ENCODE assay signal across 9 mouse cellular contexts in genomic region chr7:70624031-70624726, GRCm38 (mm10).
DNase-seq lines count a peak whose midpoint lies in the region; ATAC-seq lines count a peak whose summit lies in the region.
"Had no signal": no experiment of that assay in that cellular context is flagged by ENCODE, and none has a peak within 500 bp of the region (broad histone marks: within the 10 kb centered on the region; RNA-seq: fewer than 3 reads in every experiment).

No protein-coding gene starts in this region.

- H3K4me1 ChIP-seq in intestine, embryonic 14.5 days (replicated peaks; ENCODE audit: control insufficient read depth, insufficient read depth, low read length) = peaks cover 23% of the 10 kb centered on the region
- peaks cover 22% of the 10 kb centered on the region for H3K4me1 ChIP-seq in liver, embryonic 12.5 days
- peaks cover 25% of the 10 kb centered on the region for H3K4me1 ChIP-seq in neural tube, embryonic 12.5 days

- DNase-seq in cerebellum, postnatal 25 days = peak; percentile 36 to 67
- no peak for DNase-seq in cerebellum, adult 9-10 months
- peak; percentile 29 to 39 for DNase-seq in gastrocnemius, postnatal 36 days
- peak; percentile 61 for DNase-seq in intestine, embryonic 14.5 days (ENCODE audit: low spot score)
- no peak for DNase-seq in thymus, postnatal 10 days (ENCODE audit: low spot score in 2 of 2)

- H3K9ac ChIP-seq in intestine, embryonic 14.5 days (ENCODE audit: low read length) = no peak overlapping the region
- no peak overlapping the region for H3K9ac ChIP-seq in liver, embryonic 12.5 days
- H3K9ac ChIP-seq in neural tube, embryonic 12.5 days = no peak overlapping the region

- no peaks in the 10 kb centered on the region for H3K27me3 ChIP-seq in intestine, embryonic 14.5 days (replicated peaks; ENCODE audit: control insufficient read depth, insufficient read depth, low read length)
- peaks cover 25% of the 10 kb centered on the region for H3K27me3 ChIP-seq in liver, embryonic 12.5 days (replicated peaks)
- no peaks in the 10 kb centered on the region for H3K27me3 ChIP-seq in neural tube, embryonic 12.5 days (replicated peaks)
- H3K27me3 ChIP-seq: CH12.LX had no signal

- no peak overlapping the region; the same call in 1 of the 2 replicates for H3K27ac ChIP-seq in intestine, embryonic 14.5 days (ENCODE audit: low read depth)
- H3K27ac ChIP-seq in liver, embryonic 12.5 days = peak overlapping the region; percentile 54
- H3K27ac ChIP-seq in neural tube, embryonic 12.5 days = no peak overlapping the region

- no peaks in the 10 kb centered on the region for H3K36me3 ChIP-seq in intestine, embryonic 14.5 days (ENCODE audit: control insufficient read depth, insufficient read depth, low read length)
- no peaks in the 10 kb centered on the region for H3K36me3 ChIP-seq in liver, embryonic 12.5 days
- H3K36me3 ChIP-seq in neural tube, embryonic 12.5 days = no peaks in the 10 kb centered on the region

- H3K4me2 ChIP-seq in intestine, embryonic 14.5 days (ENCODE audit: low read length) = peak overlapping the region; percentile 57
- H3K4me2 ChIP-seq in liver, embryonic 12.5 days = peak overlapping the region; percentile 58
- H3K4me2 ChIP-seq in neural tube, embryonic 12.5 days (replicated peaks) = peak overlapping the region; percentile 59

- ATAC-seq in intestine, embryonic 14.5 days (replicated peaks; ENCODE audit: low FRiP score, low TSS enrichment, low read depth) = no peak; the same call in 1 of the 2 replicates
- ATAC-seq in liver, embryonic 12.5 days = peak; percentile 15; the same call in 1 of the 2 replicates
- ATAC-seq in neural tube, embryonic 12.5 days (ENCODE audit: low FRiP score, low read depth) = no peak
- no peak for ATAC-seq in monocyte, adult 5-6 weeks (replicated peaks; ENCODE audit: insufficient number of reproducible peaks, low FRiP score, low TSS enrichment, poor library complexity, severe bottlenecking)

- 9% methylated on average over 16 of the region's 16 CpGs for WGBS in intestine, embryonic 14.5 days
- WGBS in liver, embryonic 12.5 days (ENCODE audit: insufficient replicate concordance) = 7% methylated on average over 16 of the region's 16 CpGs
- 7% methylated on average over 16 of the region's 16 CpGs for WGBS in neural tube, embryonic 12.5 days

- H3K4me3 ChIP-seq in intestine, embryonic 14.5 days (ENCODE audit: low read depth, low read length) = no peak overlapping the region
- H3K4me3 ChIP-seq in liver, embryonic 12.5 days = 0 out of 2 replicates have a peak overlapping the region, but pooled peaks have one; percentile 23
- no peak overlapping the region for H3K4me3 ChIP-seq in neural tube, embryonic 12.5 days

- H3K9me3 ChIP-seq in intestine, embryonic 14.5 days (ENCODE audit: control insufficient read depth, low read length) = no peaks in the 10 kb centered on the region
- no peaks in the 10 kb centered on the region for H3K9me3 ChIP-seq in liver, embryonic 12.5 days (replicated peaks)
- no peaks in the 10 kb centered on the region for H3K9me3 ChIP-seq in neural tube, embryonic 12.5 days

- intact Hi-C loops in gastrocnemius, postnatal 36 days (cut with DNase I) = no loop called here

Comparison
In these comparisons a context has a peak if more than half of its experiments do, and no peak if none do; other contexts are left out.
1. DNase-seq: peak in cerebellum, postnatal 25 days (2 of 2), gastrocnemius, postnatal 36 days (2 of 2) and intestine, embryonic 14.5 days (single experiment); none in cerebellum, adult 9-10 months (single experiment) and thymus, postnatal 10 days (0 of 2).
2. Peak in every context shown above with its lines, with median percentiles within 50 percentile points of each other: H3K4me2 ChIP-seq.